Mouse (Mus musculus) forelimb bud, embryonic 11.5 days (tissue): ENCODE results near the gene Ethe1.
A peak's percentile ranks its signal among the peaks of the same experiment; 100 is the strongest.
"Not testable (repeated sequence)": the region's sequence is repeated elsewhere in the genome, so short reads cannot be mapped to it uniquely, and the experiment has no call there.

Experiments used
- DNase-seq: peaks from one replicate; pipeline ENCODE4 v3.0.0-alpha.2; 2012; ENCODE audit warnings: low read depth, low spot score

Ethe1 gene

DNA sequence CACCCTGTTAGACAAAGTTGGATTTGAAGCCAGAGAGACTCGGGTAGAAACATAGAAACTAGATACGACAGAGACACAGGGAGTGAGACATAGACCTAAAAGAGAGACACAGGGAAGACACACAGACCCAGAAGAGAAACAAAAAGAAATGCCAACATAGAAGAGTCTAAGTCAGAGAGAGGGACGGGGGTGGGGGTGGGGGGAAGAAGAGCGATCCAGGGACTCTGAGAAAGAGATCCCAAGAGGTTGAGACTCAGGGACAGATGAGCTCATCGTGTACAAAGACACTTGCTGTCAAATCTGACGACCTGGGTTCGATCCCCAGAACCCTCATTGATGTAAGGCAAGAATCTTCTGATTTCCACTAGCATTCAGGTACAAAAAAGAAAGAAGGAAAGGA lies 24.4 kb downstream of the Ethe1 start:
- DNase-seq = no peak

DNA sequence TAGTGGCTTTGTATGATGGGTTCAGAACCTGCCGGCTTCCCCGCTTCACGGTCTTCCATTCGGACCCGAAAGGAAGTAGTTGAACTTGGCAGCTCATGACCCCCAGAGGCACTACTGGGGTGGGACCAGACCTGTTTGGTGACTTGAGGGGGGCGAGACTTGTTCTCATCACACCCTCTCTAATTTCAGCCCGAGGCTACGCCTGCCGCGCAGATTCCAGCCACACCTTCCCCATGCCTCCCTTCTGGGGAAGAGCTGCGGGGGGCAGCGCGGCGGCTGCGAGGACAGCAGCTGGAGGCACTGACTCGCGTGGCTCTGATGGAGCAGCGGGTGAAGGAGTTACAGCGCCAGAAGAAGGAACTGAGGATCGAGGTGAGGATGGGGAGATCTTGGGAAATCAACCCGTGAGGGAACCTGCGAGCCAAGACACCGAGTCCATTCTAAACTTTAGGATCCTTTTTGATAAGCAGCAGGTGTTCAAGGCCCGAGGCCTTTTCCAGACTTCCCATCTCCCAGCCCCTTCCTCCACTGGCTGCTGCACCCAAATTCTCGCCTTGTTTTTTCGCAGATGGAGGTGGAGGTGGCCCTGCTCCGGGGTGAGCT lies 25.1 kb downstream of the Ethe1 start:
- DNase-seq = no peak

DNA sequence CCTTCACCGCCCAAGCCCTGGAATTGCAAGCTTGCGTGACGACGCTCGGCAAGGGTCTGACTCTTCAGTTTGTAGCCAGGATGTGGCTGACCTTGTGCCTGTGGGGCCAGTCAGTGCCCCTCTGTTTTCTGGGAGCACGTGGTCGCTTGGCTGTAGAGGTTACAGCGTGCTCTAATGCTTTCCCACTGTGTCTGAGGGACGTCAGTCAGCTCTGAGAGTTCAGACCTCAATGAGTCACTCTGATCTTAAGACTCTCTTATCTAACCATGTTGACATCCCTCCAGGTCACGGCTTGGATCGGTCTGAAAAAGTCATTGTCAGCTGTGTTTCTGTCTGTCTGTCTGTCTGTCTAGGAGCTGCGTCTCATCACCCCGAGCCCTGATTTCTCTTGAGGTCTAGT lies 27.5 kb downstream of the Ethe1 start:
- no peak for DNase-seq

DNA sequence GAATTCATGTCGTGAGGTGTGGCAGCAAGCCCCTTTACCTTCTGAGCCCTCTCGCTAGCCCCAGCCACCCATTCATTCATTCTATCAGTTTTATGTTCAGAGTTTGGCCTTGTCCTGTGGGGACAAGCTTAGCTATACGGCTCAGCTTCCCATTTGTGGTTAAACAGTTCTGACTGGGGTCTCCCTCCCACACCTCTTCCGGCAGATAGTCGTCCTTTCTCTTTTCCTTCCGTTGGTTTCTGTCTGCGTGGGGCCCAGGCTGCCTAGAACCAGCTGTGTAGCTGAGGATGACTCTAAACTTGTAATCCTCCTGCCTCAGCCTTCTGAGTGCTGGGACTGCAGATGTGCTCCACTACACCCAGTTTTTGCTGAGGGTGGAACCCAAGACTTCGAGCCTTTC lies 30.4 kb downstream of the Ethe1 start:
- no peak for DNase-seq

DNA sequence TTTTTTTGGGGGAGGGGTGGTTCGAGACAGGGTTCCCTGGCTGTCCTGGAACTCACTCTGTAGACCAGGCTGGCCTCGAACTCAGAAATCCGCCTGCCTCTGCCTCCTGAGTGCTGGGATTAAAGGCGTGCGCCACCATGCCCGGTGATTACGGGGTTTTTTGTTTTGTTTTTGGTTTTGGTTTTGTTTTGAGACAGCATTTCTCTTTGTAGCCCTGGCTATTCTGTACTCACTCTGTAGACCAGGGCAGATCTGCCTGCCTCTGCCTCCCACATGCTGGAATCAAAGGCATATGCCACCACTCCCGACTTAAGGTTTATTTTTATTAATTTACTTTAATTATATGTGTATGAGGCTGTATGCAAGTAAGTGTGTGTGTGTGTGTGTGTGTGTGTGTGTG lies 31.0 kb downstream of the Ethe1 start:
- not testable (repeated sequence) for DNase-seq

DNA sequence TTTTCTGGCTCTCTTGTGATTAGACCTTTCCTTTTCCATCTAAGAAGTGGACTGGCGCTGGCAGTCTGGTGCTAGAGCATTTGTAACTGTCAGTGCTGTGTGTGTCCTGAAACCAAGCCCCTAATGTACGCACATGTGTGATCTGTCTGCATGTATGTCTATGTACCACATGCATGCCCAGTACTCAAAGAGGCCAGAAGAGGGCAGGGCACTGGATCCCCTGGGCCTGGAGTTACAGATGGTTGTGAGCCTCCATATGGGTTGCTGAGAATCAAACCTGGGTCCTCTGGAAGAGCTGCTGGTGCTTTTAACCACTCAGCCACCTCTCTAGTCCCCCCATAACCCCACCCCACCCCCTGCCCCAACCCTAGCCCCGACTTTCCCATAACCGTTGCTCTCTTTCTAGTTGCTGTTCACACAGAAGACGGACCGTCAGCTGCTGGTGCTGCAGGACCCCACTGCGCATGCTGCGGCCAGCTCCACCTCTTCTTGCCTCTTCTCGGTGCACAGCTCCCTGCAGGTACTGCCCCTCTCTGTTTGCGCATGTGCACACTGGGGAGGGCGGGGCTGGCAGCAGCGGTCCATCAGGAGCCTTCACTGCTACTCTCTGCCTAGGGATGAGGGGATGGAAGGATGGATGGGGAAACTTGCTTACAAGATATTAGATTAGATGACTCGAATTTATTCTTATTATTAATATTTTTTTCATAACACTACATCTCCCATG lies 32.5 kb downstream of the Ethe1 start:
- DNase-seq = no peak

DNA sequence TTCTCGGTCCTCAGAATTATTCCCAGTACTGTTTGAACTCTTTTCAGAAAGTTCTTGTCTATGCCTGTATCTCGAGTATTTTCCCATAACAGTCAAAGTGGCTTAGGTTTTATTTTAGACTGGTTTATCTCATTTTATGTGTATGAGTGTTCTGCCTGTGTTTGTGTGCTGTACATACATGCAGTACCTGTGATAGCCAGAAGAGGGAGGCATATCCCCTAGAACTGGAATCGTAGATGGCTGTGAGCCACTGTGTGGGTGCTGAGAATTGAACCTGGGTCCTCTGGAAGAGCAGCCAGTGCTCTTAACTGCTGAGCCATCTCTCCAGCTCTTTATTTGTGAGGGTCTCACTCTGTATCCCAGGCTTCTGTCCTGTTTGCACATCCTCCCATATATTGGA lies 33.9 kb downstream of the Ethe1 start:
- no peak for DNase-seq

DNA sequence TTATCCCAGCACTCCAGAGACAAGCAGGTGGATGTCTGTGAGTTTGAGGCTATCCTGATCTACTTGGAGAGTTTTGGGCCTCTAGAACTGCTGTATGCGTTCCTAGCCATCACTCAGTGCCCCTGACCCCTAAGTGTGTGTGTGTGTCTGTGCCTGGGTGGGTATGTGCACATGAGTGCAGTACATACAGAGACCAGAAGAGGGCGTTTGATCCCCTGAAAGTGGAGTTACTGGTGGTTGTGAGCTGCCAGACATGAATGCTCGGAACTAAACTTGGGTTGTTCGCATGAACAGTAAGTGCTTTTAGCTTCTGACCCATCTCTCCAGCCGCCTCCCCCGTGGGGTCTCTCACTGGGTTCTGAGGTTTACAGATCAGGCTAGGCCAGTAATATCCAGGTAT lies 35.6 kb downstream of the Ethe1 start:
- no peak for DNase-seq

DNA sequence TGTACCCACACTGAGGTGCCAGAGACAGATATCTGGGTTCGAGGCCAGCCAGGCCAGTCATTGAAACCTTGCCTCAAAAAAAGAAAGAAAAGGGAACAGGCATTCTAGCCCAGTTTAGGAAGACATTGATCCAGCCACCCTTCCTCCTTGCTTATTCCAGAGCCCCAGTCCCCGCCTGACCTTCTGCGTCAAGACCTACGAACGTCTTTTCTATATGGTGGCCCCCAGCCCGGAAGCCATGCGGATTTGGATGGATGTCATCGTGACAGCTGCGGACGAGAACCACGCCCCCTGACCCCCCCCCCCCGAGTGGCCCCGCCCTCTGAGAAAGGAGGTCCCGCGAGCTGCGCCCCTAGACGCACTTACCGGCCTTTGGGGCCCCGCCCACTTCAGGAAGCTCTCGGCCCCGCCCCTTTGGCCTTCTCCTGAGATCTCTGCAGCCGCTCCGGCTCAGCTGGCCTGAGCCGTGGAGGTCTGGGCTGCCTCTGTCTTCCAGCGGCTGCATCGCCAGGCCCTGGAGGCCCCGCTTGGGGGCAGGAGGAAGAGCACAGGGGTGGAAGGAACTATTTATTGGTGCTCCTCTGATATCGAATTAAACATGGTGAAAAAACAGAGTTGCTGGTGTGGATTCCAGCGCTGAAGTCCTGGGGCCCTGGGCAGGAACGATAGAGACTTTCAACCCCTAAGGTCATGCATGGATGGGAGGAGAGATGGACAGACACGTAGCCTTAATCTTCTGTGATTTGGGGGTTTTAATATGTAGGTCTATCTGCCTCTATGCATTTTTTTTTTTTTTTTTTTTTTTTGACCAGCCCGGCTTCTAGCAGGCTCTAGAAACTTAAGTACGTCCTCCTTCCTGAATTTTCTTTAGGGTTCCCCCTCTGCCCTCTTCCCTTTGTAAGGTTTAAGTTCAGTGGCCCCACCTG lies 41.6 kb downstream of the Ethe1 start:
- DNase-seq = peak; percentile 70

DNA sequence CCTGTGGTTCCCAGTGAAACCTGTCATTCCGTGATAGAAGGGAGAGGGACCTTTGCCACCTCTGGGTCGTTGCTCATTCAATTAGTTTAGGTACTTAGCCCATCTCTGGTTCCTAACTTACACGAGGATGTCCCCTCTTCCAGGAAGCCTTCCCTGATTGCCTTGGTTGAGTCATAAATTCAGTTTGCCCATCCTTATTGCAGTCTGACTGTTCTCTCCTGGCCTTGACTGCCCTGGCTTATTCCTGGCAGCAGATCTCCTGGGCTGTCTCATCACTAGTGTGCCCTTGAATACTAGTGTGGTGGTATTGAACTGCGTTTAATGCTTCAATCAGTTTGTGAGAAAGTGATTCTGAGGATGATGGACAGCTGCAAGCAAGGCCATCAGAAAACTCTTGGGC lies 42.3 kb downstream of the Ethe1 start:
- DNase-seq = no peak

DNA sequence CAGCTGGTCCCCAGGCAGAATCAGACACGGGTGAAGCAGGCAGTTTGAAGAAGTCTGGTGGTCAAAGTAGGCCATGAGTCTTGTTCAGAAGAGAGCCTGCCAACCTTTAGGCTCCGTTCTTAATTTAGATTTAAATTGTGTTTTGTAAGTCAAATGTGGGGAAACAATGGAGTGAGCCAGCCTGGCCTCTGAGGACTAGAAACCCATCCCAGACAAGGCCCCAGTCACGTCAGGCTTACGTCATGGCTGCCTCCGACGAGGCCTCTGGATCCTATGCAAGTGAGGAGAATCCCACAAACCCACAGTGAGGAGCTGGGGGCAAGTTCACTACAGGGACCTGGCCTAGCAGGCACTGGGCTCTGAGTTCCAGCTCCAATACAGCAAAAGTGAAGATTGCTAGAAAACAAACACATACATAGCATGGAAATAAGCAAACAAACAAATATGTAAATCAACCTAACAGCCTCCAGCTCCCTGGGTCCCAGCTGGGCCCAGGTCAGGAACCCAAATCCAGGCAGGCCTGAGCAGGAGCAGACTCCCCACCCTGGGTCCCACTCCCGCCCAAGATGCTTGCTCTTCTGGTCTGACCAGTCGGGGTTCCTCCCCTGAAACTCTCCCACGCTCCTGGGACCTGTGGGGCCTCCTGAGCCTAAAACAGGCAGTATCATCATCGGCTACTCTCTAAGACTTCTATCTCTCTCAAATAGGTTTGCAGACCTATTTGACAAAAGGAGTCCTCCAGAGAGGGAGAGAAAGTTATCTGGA lies 43.0 kb downstream of the Ethe1 start:
- no peak for DNase-seq

DNA sequence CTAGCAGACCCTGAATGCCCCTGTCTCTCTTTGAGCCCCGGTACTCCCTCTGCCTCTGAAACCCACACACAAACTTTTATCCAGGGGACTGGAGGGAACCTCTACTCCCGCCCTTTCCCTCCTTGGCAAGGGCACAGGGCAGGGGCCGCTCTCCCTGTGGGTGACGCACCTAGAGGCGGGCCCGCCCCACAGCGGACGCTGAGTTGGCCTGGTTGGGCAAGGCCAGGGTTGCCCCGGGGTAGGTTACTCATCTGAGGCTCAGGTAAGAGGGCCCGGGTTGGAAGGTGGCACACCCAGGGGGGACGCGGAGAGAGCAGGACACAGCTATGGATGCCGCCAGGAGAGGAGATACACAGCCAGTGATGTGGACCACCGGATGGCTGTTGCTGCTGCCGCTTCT lies 48.9 kb downstream of the Ethe1 start, which contains the start of gene Lypd3:
TSS of gene Lypd3 (plus strand) at position 287 of the 400 bp plus-strand sequence.
- no peak for DNase-seq

DNA sequence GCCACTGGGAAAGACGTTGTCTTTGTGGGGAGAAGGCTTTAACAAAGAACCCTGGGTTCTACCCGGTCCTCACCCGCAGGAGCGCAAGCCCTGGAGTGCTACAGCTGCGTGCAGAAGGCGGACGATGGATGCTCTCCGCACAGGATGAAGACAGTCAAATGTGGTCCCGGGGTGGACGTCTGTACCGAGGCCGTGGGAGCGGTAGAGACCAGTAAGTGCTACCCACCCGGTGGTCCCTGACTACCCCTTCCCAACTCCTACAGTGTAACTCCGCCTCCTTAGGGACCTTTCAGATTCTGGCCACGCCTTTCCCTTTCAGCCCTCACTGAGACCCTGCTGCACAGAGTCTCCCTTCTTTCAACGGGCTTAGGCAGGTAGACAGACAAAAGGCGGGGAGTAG lies 49.7 kb downstream of the Ethe1 start:
- no peak for DNase-seq

DNA sequence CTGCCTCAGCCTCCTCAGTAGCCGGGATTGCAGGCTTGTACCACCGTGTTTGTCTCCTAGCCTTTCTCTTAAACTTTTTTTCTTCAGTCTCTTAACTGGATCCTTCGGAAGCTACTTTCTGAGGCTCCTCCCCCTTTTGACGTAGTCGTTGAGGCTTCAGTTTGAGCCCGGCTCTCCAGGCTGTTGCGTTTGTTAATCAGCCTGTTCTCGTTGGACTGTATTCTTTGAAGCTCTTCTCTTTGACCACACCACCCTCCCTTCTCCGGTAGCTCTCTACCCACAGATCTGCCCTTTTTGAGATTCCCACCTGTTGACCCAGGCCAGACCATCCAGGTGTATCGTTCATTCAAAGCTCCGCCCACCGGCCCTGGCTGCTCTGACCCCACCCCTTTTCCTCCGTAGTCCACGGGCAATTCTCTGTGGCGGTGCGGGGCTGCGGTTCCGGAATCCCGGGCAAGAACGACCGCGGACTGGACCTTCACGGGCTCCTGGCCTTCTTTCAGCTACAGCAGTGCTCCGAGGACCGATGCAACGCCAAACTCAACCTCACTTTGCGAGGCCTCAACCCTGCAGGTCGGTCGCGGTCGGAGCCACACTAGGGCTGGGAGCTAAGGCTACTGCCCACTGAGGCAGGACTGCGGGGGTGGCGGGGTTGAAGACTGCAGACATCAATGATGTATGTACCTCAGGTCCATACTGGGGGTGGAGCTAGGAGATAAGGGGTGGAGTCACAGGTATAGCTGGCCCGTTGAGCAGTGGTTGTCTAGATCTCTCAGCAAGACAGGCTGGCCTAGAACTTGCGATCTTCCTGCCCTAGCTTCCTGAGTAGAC lies 50.9 kb downstream of the Ethe1 start:
- DNase-seq = no peak

DNA sequence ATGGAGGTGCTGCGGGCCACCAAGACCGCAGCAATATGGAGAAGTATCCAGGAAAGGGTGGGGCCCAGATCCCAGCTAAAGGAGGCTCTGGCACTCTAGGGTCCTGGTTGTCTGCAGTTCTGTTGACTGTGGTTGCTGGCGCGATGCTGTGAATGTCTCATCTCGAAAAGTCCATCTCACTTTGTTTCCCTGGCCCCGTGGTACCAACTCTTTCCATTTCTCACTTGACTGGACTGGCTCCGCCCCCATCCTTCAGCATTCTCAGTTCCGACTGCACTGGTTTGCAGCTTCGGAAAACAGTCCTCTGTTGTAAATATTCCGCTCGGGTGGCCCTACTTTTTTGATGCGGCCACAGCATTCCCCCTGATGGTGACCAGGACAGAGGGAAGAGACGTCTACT lies 53.1 kb downstream of the Ethe1 start:
- DNase-seq = no peak

DNA sequence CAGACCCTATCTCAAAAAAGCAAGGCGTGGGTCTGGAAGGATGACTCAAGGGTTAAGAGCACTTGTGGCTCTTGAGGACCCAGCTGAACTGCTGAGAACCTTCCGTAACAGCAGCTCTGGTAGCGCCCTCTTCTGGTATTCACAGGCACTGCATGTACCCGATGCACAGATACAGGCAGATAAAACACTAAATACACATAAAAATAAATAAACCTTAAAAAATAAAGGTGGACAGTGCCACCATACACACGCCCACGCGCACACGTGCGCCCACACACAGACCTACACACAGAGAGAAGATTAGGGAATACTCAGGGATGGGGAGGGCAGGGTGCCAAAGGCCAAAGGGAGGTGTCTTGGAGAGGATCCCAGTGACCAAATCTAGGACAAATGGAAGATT lies 55.1 kb downstream of the Ethe1 start:
- DNase-seq = peak; percentile 50

DNA sequence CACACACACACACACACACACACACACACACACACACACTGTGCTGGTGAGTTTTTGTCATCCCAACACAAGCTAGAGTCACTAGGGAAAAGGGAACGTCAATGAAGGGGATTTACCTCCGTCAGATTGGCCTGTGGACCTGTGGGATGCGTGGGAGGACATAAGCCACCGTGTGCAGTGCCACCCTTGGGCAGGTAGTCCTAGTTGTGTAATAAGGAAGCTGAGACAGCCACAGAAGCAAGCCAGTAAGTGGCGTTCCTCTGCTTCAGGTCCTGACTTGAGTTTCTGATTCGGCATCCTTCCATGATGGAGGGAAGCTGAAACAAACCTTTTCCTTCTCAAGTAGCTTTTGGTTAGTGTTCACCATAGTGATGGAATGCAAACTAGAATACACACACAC lies 57.1 kb downstream of the Ethe1 start:
- no peak for DNase-seq

DNA sequence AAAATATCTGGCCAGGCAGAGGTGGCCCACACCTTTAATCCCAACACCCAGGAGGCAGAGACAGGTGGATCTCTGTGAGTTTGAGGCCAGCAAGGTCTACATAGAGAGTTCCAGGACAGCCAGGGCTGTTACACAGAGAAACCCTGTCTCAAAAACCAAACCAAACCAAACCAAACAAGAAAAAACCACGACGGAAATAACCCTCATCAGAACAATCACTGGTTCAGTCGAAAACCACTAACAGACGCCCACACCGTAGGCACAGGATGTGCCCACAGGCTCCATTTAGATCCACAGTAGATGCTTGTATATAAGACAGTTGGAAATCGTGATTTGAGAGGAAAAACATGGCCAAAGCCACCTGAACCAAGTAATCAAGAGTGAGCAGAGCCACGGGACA lies 57.7 kb downstream of the Ethe1 start:
- no peak for DNase-seq

DNA sequence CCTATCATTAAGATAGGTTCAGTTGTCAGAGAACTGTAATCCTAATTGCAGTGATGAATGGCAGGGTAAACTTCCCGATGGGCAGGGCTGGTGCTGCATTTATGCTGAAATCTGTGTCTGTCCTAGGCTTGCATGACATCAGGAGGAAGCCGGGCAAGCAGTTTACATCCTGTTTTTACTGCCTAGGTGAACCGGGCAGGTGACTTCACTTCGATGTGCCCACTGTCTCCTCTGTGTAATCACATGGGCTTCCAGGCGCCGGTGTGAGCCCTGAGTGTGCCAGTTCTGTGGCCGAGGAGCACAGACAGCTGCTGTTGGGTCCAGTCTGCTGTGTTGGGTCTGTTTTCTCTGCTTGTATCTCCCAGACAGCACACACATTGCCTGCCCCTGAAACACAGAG lies 59.1 kb downstream of the Ethe1 start:
- no peak for DNase-seq

DNA sequence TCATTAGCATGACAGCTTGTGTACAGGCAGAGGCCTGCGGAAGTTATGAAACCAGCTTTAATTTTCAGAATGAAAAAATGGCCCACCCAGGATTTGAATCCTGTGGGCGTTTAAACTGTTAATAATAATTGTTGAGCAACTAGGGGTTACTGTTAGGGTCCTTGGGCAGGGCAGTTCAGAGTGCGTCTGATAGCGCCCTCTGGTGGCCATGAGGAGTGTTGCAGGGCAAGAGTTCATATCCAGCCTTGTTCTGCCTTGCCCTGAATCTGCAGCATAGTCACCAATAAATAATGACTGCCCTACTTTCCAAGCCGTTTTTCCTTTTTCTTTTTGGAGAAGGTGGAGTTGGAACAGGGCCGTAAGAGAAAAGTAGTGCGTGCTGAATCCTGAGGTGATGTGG lies 66.3 kb downstream of the Ethe1 start:
- DNase-seq = peak; percentile 59
